Mouse (Mus musculus) midbrain, embryonic 11.5 days (tissue): ENCODE data around the gene Myh10. TPM values are rescaled to one million over a fixed set of nuclear protein-coding genes. Genes with fewer than 3 reads are reported as not detected.

Experiments used
- ATAC-seq: fragments of 200-750 bp; cut with Nextera tagmentation; 2 replicates; pipeline ENCODE4 v1.8.0; 2017; ENCODE audit warnings: moderate TSS enrichment, moderate library complexity; ENCODE audit not compliant: low FRiP score
- DNase-seq: peaks from one replicate; pipeline ENCODE4 v3.0.0; 2015; ENCODE audit warnings: low spot score; ENCODE audit errors: missing footprints
- H3K27ac ChIP-seq: fragments of 300-500 bp; sonication (generic); 2 replicates; pipeline ENCODE4 v1.5.1; 2014; ENCODE audit warnings: low read depth, low read length
- H3K27me3 ChIP-seq: fragments of 300-500 bp; sonication (generic); 2 replicates; pipeline ENCODE4 v1.6.1; 2014; ENCODE audit warnings: mild to moderate bottlenecking, low read length, moderate library complexity, mixed read lengths; ENCODE audit not compliant: control insufficient read depth, insufficient read depth
- H3K36me3 ChIP-seq: fragments of 300-500 bp; sonication (generic); 2 replicates; pipeline ENCODE4 v1.6.1; 2014; ENCODE audit warnings: mild to moderate bottlenecking, low read length, moderate library complexity, mixed read lengths; ENCODE audit not compliant: control insufficient read depth, insufficient read depth
- H3K4me1 ChIP-seq: fragments of 300-500 bp; sonication (generic); 2 replicates; pipeline ENCODE4 v1.6.1; 2014; ENCODE audit warnings: low read length; ENCODE audit not compliant: control insufficient read depth, insufficient read depth
- H3K4me2 ChIP-seq: fragments of 300-500 bp; sonication (generic); 2 replicates; pipeline ENCODE4 v1.6.1; 2014; ENCODE audit warnings: mild to moderate bottlenecking, moderate library complexity
- H3K4me3 ChIP-seq: fragments of 300-500 bp; sonication (generic); 2 replicates; pipeline ENCODE4 v1.5.1; 2014; ENCODE audit warnings: low read depth, low read length
- H3K9ac ChIP-seq: fragments of 300-500 bp; sonication (generic); 2 replicates; pipeline ENCODE4 v1.6.1; 2014; ENCODE audit warnings: low read length
- H3K9me3 ChIP-seq: fragments of 300-500 bp; sonication (generic); 2 replicates; pipeline ENCODE4 v1.6.1; 2016; ENCODE audit warnings: low read length; ENCODE audit not compliant: control insufficient read depth
- WGBS: fragments of 180-500 bp; shearing (Covaris S2); extraction: QIAGEN DNeasy Blood & Tissue Kit; methylation state at CpG from one replicate; pipeline ENCODE4 v1.1.7; 2014; 5-methylcytosine and 5-hydroxymethylcytosine counted together
- polyA plus RNA-seq: library from polyadenylated mRNA; unstranded; fragments of >200 nt; fragmentation: Nextera tagmentation; extraction: Ambion mirVana; gene quantifications from 2 replicates; pipeline ENCODE4 v1.2.1, GENCODE M21; 2014

Myh10 gene
- polyA plus RNA-seq, 1 experiment from 2014 or later, result 141 TPM

DNA sequence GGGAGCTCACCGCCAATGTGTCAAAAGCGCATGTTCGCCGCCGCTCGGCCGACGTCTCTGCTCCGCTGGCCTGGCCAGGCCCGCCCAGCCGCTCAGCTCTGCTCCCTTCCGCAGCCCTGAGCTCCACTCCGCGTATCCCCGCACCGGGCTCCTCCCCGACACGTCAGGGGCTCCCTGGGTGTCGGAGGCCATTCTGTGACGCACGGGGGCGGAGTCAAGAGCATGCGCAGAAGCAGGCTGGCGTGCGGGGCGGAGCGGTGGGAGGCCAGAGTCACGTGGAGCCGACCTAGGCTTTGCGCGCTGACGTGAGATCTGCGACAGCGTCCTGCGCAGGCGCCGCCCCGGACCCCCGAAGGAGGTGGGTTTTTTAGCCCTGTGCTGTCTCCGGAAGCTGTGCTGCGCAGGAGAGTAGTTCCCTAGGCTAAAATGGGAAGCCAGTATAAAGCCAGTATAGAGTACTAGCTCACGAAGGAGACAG lies 161.6 kb downstream of the Myh10 start:
- Histone ChIP-seq H3K36me3 (no peaks in the 10 kb centered on the region), H3K4me1 (peaks cover 18% of the 10 kb centered on the region), H3K27me3 (no peaks in the 10 kb centered on the region), H3K4me3 (peak overlapping the region; percentile 93), H3K9me3 (no peaks in the 10 kb centered on the region), H3K9ac (peak overlapping the region; percentile 91), H3K27ac (peak overlapping the region; percentile 82), H3K4me2 (peak overlapping the region; percentile 80)
- DNase-seq (peak; percentile 100), ATAC-seq (peak; percentile 99)
- WGBS, result under 1% methylated on average over 42 of the region's 42 CpGs

- DNase-seq (no peak), ATAC-seq (no peak)
- peak overlapping the region; percentile 93 for H3K4me3 ChIP-seq
- peak overlapping the region; percentile 80 for H3K4me2 ChIP-seq
- no peaks in the 10 kb centered on the region for H3K36me3 ChIP-seq
- H3K27ac ChIP-seq, result peak overlapping the region; percentile 35
- 54% methylated on average over 14 of the region's 14 CpGs for WGBS
- peaks cover 18% of the 10 kb centered on the region for H3K4me1 ChIP-seq
- H3K27me3 ChIP-seq, result no peaks in the 10 kb centered on the region
- H3K9ac ChIP-seq, result peak overlapping the region; percentile 63
- no peaks in the 10 kb centered on the region for H3K9me3 ChIP-seq
Measured at GRCm38 (mm10) chr11:68853611-68854401, 162.4 kb downstream of the Myh10 start.

DNA sequence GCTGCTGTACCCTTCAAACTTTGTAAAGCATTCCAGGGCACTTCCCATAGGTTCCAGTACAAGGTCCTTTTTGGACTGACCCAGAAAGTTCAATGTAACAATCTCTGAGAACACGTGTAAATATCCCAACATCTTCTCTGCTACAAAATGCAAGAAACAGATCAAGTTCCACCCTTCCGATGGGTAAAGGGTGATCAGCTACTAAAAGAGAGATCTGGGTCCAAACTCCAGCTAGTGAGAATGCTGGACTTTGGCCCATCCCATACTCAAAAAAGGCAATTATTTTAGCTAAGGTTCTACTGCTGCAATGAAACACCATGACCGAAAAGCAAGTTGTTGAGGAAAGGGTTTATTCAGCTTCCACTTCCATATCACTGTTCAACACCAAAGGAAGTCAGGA lies 163.3 kb downstream of the Myh10 start:
- no peak for DNase-seq
- Histone ChIP-seq H3K27me3 (no peaks in the 10 kb centered on the region), H3K4me1 (peaks cover 18% of the 10 kb centered on the region), H3K9me3 (no peaks in the 10 kb centered on the region), H3K9ac (no peak overlapping the region), H3K27ac (no peak overlapping the region), H3K36me3 (no peaks in the 10 kb centered on the region), H3K4me3 (no peak overlapping the region), H3K4me2 (no peak overlapping the region)
- ATAC-seq, result no peak
- WGBS, result 88% methylated on average over 3 of the region's 3 CpGs

DNA sequence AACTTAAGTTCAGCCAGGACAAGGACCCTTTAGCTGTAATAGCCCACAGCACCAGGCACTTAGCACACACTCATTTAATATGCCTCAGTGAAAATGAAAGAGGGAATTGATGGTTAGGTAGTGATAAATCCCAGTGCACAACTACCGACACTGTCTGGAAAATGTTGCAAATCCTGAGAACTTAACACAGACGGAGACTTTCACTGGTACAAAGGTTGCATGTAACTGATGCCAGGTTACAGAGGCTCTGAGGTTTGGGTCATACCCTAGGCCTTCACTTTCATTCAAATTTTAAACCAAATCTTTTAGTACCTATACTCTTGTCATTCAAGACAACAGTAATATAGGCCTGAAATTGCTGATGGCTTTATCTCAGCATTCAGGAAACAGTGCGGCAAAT lies 166.0 kb downstream of the Myh10 start:
- no peaks in the 10 kb centered on the region for H3K9me3 ChIP-seq
- no peaks in the 10 kb centered on the region for H3K27me3 ChIP-seq
- 90% methylated on average over 3 of the region's 3 CpGs for WGBS
- DNase-seq (no peak), ATAC-seq (no peak)
- H3K4me1 ChIP-seq, result peaks cover 5% of the 10 kb centered on the region
- no peak overlapping the region for H3K27ac ChIP-seq
- H3K4me3 ChIP-seq, result no peak overlapping the region
- H3K4me2 ChIP-seq, result no peak overlapping the region
- H3K36me3 ChIP-seq, result no peaks in the 10 kb centered on the region
- no peak overlapping the region for H3K9ac ChIP-seq

- H3K27ac ChIP-seq, result no peak overlapping the region
- WGBS, result 81% methylated on average over 8 of the region's 8 CpGs
- no peaks in the 10 kb centered on the region for H3K4me1 ChIP-seq
- ATAC-seq (no peak), DNase-seq (no peak)
- H3K9ac ChIP-seq, result no peak overlapping the region
- H3K4me2 ChIP-seq, result no peak overlapping the region
- H3K9me3 ChIP-seq, result no peaks in the 10 kb centered on the region
- no peak overlapping the region for H3K4me3 ChIP-seq
- H3K27me3 ChIP-seq, result no peaks in the 10 kb centered on the region
- H3K36me3 ChIP-seq, result no peaks in the 10 kb centered on the region
Measured at GRCm38 (mm10) chr11:68859943-68860593, 168.7 kb downstream of the Myh10 start.

DNA sequence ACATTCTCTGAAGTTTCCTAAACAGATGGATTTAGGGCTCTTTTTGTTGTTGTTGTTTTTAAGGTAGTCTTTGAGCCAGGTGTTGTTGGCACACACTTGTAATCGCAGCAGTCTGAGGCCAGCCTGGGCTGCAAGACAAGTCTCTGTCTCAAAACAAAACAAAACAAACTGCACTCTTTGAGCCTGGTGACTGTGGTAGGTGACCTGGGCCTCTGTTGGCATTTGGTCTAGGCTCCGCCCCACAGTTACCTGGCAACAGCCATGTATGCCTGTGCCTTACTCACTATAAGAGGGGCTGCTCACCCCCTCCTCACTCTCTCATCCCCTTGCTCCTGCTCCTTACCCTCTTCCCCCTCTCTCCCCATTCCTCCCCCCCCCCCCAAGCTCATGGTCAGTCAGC lies 170.9 kb downstream of the Myh10 start:
- 84% methylated on average over 2 of the region's 2 CpGs for WGBS

DNA sequence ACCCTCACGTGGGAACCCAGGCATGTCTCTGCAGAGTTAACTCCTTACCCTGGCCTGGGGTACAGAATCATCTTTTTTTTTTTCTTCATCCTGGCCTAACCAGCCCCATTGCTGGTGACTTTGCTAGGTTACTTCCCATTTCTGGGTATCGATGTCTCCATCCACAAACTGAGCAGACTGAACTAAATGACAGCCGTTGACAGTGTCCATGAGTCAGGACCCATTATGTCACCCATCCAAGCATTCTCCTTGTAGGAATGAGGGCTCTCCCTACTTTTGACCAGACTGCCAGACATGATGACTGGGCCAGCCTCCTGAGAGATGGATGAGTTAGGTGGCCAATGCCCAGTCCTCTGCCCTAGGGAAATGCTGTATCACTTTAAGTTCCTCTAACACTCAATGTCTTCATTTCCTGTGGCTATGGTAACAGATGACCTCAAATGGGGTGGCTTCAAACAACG lies 172.3 kb downstream of the Myh10 start:
- no peak overlapping the region for H3K27ac ChIP-seq
- no peaks in the 10 kb centered on the region for H3K9me3 ChIP-seq
- 77% methylated on average over 4 of the region's 4 CpGs for WGBS
- no peak for DNase-seq
- H3K4me2 ChIP-seq, result no peak overlapping the region
- H3K4me1 ChIP-seq, result no peaks in the 10 kb centered on the region
- no peaks in the 10 kb centered on the region for H3K27me3 ChIP-seq
- H3K4me3 ChIP-seq, result no peak overlapping the region
- no peak for ATAC-seq
- no peak overlapping the region for H3K9ac ChIP-seq
- no peaks in the 10 kb centered on the region for H3K36me3 ChIP-seq

More for the DNA sequence above, 170.9 kb downstream of the Myh10 start:
- no peaks in the 10 kb centered on the region for H3K27me3 ChIP-seq
- no peak overlapping the region for H3K4me3 ChIP-seq
- no peaks in the 10 kb centered on the region for H3K36me3 ChIP-seq
- H3K4me2 ChIP-seq, result no peak overlapping the region
- DNase-seq (no peak), ATAC-seq (no peak)
- H3K4me1 ChIP-seq, result no peaks in the 10 kb centered on the region
- no peak overlapping the region for H3K27ac ChIP-seq
- H3K9me3 ChIP-seq, result no peaks in the 10 kb centered on the region
- no peak overlapping the region for H3K9ac ChIP-seq

DNA sequence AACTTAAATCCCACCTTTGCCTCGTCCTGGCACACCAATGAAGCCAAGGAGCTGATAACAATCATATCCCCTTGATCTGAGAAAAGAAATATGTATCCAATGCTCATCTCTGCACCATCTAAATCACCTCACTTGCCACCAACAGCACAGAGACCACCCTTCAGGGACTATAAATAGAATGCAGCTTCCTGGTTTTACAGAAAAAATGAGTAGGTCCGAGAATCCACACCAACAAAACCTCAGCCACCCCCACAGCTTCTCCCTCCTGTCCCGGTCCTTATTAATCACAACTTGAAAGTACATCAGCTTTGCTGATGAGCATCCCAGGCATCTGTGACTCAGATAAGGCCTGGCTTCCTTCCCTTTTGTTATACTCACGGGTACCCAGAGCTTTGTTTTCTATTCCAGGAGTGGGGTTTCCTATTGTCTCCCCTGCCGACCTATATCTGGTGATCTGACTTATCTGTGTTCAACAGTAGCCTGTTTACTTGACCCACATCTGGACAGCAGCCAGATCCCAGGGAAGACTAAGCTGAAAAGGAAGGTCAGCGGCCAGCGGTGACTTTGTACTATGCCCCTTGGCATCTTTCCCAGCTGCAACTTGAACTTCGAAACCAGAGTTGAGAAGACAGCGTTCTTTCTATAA lies 173.3 kb downstream of the Myh10 start:
- H3K9ac ChIP-seq, result no peak overlapping the region
- H3K27me3 ChIP-seq, result no peaks in the 10 kb centered on the region
- ATAC-seq (no peak), DNase-seq (no peak)
- H3K4me1 ChIP-seq, result no peaks in the 10 kb centered on the region
- 70% methylated on average over 9 of the region's 9 CpGs for WGBS
- H3K36me3 ChIP-seq, result no peaks in the 10 kb centered on the region
- no peak overlapping the region for H3K27ac ChIP-seq
- H3K9me3 ChIP-seq, result no peaks in the 10 kb centered on the region
- no peak overlapping the region for H3K4me2 ChIP-seq
- H3K4me3 ChIP-seq, result no peak overlapping the region
